Mouse (Mus musculus) stomach, embryonic 16.5 days (tissue): Measurements from ENCODE around the gene Erich6b. TPM values are rescaled to one million over a fixed set of nuclear protein-coding genes. Genes with fewer than 3 reads are reported as not detected.

Experiments
- polyA plus RNA-seq: library from polyadenylated mRNA; unstranded; fragments of >200 nt; fragmentation: Nextera tagmentation; extraction: Ambion mirVana; gene quantifications from 2 replicates; pipeline ENCODE4 v1.2.1, GENCODE M21; 2015

Erich6b gene
- polyA plus RNA-seq, 1 experiment from 2014 or later: not detected

Other genes with a start within 250 kb of the Erich6b start
- 0.10 and 0.12 TPM in 2 replicates for gene Siah3, start 186.3 kb upstream of the Erich6b start, polyA plus RNA-seq
- not detected in 2 replicates for gene Spert, start 49.1 kb upstream of the Erich6b start, polyA plus RNA-seq
- gene Cog3, start 112.3 kb downstream of the Erich6b start, polyA plus RNA-seq: 21.7 and 22.1 TPM in 2 replicates
- 2.2 TPM in 2 replicates for gene Slc25a30, start 144.8 kb downstream of the Erich6b start, polyA plus RNA-seq
- 794 and 1,006 TPM in 2 replicates for gene Tpt1, start 202.8 kb downstream of the Erich6b start, polyA plus RNA-seq